Mouse (Mus musculus) retina, embryonic 14.5 days (tissue): ENCODE data around the gene Dcaf1.

ENCODE experiments used
- DNase-seq: peaks from one replicate; pipeline ENCODE4 v3.0.0-alpha.2; 2015; ENCODE audit warnings: low spot score

The Dcaf1 gene

DNA sequence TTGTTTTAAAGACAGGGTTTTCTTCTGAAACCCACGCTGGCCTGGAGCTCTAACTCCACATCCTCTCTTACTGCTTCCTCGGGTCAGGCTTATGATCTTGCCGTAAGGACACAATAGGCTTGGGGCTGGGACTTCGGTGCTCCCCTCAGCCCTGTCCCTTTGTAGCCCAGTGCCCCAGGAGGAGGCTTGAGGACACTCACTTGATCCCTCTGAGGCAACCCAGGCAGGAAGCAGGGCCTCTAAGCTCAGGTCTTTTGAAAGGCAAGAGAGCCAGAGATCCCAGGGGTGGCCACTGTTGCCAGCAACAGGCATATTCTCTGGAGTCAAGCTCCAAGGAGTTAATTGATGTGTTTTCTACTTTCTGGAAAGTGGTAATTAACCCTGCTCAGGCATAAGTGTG, 57.8 kb downstream of the Dcaf1 start:
- no peak for DNase-seq

DNA sequence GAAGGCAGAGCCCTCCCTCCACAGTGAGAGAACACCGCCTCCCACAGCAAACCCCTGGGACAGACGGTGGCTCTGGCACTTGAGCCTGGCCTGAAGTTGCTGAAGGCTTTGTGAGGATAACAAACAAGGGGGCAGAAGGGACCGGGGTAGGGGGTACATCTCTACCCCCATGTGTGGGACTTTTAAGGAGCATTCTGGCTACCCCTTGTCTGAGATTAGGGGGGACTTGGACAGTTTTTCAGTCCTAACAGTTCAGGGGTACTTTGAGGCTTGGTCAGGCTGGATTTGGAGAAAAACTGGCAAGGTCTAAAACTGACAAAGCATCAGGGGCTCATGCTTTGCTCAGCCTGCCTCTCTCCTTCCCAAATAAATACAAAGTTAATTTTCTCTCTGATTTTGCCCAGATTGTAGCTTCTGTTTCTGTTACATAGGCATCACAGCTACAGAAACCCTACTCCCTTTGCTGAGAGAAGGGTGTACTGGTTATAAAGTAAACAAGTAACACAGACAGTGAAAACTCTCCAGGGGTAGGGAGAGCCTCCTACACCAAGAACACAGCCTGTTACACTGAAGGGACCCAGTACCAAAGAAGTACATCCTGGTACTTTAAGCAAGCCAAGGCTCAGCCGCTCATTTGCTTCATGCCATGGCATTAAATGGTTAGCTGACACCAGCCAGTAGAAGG, 59.5 kb downstream of the Dcaf1 start:
- DNase-seq = no peak

DNA sequence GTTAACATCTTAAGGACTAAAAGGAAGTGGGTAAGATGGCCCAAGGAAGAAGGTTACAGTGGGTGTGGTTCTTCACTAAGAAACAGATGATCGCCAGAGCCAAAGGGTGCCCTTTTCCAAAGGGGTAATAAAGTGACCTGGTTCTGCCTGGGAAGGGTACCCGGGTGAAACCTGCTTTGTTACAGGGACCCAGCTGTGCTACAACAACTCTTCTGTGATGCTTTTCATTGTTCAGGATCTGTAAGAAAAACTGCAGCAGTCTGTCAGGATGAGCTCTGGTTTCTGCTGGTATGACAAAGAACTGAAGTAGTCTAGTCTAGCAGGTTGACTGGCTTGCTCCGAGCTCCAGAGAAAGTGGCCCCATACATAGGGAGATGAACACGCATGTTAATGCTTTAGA, 60.5 kb downstream of the Dcaf1 start:
- DNase-seq = no peak

DNA sequence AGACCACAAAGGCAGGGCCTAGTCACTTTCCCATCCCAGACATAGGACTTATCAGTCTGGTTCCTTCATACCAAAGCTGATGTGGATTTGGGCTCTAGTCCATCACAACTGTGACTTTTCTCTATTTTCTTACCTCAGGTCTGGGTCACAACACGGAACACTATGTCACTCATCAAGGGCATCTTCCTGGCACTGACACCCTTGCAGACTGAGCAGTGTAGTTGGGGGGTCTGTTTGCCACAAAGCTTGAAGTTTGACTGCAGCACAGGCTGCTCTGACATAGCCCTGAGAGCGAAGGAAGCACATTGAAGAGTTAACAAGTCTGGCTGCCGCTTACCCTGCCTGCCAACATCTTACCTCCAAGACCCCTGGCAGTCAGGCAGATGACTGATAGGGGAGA, 61.4 kb downstream of the Dcaf1 start:
- no peak for DNase-seq

DNA sequence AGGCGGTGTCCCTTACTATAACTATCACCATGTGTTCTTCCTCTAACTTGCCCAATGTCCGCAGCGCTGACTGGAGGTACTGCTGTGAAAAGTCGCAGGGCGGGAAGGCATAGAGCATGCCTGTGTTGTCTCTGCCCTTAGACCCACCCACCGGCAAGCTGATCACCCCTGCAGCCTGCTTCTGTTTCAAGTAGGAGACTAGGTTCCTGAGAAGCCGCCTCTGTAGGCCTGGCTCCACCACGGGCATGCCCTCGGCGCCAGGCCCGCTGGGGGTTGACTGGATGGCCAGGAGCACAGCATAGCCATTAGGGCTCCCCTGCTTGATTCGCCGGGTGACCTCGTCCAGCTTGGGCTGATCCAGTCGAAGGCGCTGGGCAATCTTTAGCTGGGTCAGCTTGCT, 62.6 kb downstream of the Dcaf1 start:
- peak; percentile 34 for DNase-seq

DNA sequence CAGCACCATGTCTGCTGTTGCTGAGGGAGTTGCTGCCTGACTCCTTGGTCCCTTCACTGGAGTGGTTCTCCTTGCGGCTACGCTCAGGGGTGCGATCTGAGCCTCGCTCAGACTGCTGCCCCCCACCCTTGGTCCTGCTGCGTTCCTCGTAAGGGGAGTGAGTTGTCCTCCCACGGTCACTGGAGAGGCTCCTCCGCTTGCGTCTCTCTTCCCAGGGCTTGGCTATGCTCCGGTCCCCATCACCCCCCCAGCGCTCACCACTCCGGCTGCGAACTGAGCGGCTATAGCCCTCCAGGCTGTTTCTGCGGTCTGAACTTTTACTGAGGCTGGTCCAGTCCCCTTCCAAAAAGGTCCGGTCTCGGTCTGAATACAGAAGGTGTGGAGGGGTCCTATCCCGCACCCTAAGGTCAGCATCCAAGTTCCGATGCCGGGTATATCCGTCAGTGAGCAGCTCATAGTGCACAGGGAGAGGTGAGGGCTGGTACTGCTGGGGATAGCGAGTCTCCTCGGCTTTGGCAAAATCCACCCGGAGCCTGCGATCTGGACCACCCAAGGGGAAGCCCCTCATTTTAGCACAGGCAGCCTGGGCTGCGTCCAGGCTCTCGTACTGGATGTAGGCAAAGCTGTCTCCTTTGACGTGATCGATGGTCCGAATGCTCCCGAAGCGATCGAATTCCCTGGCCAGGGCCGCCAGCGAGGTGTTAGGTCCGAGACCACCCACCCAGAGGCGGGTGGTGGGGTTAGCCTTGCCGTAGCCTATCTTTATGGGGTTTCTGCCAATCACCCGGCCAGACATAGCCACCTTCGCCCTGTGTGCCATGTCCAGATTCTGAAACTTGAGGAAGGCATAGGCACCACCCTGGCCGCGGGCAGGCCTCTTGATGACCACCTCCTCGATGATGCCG, 63.6 kb downstream of the Dcaf1 start:
- DNase-seq = peak; percentile 31

DNA sequence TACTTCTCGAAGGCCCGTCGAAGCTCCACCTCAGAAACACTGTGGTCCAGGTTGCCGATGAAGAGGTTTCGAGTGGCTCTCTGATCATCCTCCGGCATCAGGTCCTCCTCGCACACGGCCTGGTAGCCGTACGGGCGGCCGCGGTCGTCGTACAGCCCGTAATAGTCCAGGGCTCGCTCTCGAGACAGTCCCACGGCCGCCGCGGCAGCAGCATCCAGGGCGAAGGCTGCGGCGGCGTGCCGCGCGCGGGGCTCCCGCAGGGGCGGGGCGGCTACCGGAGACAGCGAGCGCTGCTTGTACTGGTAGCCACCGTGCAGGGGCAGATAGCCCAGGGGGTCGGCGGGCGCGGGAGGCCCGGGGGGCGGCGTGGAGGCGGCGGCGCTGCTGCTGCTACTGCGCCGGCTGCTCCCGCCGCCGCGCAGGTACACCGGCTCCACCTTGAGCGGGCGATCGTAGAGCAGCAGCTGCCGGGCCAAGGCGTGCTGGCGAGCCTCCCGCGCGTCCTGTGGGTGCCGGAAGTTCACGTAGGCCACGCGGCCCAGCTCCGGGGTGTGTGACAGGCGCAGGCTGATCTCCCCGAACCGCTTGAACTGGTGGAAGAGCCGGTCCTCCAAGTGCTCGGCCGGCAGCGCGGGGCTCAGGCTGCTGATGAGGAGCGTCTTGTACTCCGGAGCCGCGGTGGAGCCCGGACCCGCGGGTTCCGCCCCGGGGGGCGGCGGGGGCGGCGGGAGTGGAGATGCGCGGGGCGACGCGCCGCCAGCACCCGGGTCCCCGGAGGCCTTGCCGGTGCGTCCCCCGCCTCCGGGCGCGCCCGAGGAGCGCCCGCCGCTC, 64.4 kb downstream of the Dcaf1 start:
- peak; percentile 40 for DNase-seq

DNA sequence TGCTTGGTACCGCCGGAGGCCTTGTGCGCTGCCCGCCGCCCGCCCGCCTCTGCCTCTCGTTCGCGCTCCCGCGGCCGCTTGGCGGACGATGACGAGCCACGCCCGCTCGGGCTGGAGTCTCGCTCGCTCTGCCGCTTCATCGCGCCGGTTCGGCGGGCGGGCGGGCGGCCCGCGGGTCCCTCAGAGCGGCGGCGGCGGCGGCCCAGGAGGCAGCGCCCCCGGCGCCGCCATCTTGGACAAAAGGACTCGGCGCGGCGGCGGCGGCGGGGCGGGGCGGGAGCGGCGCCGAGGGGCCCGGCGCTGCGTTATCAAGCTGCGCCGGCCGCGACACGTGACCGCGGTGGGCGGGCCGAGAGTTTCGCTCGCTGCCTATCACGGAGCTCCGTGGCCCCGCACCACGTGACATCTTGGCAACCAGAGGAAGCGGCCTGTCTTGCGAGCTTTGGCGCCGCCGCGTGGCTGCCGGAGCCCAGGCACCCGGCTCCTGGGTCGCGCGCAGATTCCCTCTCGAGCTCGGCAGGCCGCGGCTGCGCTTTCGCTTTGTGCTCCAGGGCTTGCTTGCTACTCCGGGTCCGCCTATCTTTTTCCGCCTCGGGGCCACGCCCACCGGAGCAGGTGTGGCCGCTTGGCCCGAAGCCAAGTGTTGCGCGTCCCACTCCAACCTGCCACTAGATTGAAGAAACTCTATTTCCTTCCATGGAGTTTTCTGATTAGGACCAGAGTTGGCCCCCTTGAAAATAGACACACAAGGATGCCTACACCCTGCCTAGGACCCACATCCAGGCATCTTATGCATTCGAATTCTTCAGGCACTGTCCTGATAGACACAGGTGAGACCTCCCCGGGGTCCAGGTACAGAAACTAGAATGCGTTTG, 65.4 kb downstream of the Dcaf1 start, which contains the start of gene Rbm15b:
Rbm15b (minus strand) TSS at position 601 of the 875 bp plus-strand sequence.
- DNase-seq = peak; percentile 99

DNA sequence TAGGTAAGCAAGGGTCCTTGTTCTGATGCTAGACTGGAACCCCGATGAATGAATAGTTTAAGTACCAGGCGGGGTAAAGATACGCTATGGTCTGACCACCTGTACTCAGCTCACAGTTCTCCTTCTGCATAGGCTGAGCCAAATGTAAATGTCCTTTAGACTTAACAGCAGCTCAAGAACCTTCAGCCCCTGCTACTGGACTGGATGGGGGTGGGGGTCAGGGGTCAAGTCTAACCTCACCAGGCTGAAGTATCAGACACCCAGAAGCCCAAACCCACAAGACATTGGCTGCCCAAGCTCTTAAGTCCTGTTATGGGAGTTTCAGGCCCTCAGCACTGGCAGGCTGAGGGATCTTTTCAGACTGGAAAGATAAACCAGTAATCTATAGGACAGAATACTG, 66.7 kb downstream of the Dcaf1 start:
- no peak for DNase-seq

DNA sequence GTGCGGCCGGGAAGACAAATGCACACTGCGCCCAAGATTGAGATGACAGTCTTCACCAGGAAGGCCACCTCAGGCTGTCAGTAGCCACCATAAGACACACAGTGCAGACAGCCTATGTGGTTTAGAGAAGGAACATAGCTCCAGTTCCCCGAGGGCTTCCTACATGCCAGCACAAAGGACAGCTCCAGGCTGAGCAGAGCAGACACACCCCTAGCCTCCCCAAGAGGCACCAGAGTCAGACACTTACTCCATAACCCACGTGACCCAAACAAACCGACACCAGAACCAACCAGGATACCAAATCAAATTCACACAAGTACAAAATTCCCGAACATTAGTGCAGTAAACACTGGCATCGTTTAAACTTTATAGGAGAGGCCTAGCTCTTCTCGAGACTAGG, 67.6 kb downstream of the Dcaf1 start:
- no peak for DNase-seq

DNA sequence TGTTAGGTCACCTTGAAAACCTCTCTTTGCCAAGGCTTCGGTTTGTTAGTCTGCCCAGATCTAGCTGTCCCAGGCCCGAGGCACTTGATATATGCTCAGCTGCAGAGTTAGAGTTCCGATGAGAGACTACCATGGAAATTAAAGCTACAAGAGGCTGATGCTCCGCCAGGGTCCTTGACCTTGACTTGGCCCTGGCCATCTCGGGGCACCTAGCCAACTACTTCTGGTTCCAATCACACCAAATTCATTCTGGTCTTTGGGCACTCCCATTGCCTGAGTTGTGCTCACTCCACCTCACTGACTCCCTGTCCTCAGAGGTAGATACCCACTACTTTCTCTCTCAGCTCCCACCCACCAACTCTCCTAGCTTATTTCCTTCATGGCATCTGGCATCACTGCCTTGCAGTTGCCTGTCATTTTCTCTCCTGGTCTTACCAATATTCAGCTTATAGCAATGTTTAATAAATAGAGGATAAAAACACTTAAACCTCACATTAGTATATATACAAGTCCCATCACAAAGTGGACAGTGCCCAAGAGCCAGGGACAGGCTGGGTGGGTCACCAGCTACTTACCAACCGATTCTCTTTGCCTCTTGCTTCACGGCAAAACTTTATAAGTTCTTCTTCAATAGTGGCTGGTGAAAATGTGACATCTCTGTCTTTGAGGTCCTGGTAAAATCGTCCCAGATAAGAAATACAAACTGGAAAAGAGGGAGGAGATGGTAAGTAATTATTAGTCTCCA, 69.0 kb downstream of the Dcaf1 start:
- no peak for DNase-seq

DNA sequence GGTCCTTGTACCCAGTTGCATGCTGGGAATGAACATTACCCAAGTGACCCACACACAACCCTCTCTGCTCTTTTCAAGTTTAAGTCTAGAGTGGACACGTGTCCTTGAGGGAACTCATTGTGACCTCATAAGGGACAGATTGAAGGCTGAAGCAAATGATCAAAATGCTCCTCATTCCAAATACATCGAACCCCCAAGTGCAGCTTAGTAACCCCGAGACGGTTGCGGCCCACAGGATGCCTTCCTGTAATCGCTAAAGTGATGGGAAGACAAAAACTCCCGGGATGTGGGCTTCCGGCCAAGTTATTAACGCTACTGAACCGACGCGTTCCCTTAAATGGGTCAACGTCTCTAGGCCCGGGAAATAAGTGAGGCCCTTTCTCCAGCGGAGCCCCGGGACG, 69.7 kb downstream of the Dcaf1 start:
- peak; percentile 50 for DNase-seq

DNA sequence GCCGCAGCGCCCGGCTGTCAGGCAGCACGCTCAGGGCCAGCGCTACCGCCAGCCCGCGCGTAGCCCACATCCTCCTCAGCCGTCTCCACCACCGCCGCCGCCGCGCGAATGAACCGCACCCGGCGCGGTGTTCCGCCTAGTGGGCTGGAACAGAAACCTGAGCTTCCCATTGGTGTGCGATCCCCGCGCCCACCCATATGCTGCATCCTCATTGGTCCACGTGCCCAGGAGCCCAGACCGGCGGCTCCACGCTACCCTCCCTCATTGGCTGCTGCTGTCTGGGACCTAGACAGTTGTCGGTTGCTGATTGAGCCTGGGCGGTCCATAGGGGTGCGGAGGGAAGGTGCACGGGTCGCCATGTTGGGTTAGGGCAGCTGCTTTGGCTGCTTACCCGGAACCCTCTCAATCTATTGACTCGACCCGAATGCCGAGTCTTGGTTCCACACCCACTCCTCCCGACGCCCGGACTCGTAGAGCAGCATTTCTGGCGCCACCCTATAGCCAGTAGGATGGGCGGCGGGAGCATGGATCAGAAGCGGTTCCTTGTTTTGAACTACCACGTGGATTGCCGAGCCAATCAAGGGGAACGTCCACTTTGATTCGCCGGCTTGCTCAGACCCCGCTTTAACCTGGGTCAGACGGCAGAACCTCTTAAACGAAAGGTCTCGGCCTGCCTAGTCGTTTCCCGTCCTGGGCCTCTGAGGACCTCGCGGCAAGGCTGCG, 70.3 kb downstream of the Dcaf1 start, which contains the start of gene Manf:
Manf (minus strand) TSS at position 151 of the 723 bp plus-strand sequence.
- peak; percentile 98 for DNase-seq

DNA sequence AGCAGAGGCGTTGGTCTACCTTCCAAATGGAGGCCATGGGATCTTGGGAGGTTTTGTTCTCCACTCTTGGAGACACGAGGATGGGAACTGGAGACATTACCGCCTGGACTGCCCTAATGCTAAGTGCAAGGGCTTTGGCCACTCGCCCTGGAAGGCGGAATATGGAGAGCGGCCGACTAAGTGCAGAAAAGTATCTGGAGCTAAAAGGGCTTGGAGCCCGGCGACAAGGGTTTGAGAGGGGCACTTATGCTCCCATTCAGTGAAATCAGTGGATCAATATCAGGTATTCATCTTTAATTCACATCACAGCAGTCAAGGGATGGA, 70.8 kb downstream of the Dcaf1 start:
- DNase-seq = no peak

DNA sequence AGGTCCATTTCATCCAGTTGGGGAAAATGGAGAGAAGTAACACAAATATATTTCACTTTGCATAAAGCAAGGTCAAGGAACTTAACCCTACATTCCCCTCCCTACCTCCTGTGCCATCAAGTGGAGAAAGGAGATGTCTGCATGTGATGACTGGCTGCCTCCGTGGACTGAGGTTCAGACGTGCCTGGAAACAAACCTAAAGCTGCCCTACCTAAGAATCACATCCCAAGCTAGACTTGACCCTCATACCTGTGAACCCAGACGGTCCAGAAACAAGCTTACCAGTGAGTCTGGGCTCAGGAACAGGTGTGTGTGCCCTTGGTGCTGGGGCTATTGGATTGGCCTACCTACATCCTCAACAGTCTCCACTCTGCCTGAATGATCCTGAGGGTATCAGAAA, 71.7 kb downstream of the Dcaf1 start:
- DNase-seq = no peak

DNA sequence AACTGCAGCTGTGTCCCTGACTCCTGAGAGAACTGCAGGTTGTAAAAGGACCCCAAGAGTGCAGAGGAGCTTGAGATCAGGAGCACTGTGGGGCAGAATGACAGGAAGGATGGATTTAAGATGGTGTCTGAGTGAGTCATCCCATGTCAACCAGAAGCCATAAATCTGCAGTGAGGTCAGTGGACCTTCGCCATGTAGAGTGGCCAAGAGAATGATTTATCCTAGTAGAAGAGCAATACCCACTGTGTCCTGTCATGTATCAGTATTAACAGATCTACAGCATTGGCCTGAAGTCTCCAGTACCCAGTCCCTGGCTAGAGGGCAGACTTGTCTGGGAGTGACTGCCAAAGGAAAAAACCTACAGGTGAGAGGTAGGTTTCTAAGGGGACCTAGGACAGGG, 77.2 kb downstream of the Dcaf1 start:
- DNase-seq = no peak

DNA sequence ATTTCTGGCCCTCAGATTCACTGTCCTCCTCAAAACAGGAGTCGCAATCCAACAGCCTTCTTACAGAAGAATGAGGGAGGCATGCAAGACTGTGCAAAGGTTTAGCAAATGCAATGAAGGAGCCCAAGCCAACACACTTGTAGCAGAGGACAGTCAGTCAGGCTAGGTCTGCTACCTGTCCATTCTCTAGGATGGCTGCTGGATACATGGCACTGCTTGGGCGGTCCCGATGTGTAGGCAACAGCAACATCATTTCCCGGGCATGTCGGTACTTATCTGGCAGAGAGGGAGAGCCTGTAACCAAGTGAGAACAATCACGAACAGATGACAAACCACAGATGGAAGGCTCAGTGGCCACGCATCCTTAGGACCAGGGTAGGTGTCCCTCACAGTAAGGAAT, 79.9 kb downstream of the Dcaf1 start:
- DNase-seq = no peak

DNA sequence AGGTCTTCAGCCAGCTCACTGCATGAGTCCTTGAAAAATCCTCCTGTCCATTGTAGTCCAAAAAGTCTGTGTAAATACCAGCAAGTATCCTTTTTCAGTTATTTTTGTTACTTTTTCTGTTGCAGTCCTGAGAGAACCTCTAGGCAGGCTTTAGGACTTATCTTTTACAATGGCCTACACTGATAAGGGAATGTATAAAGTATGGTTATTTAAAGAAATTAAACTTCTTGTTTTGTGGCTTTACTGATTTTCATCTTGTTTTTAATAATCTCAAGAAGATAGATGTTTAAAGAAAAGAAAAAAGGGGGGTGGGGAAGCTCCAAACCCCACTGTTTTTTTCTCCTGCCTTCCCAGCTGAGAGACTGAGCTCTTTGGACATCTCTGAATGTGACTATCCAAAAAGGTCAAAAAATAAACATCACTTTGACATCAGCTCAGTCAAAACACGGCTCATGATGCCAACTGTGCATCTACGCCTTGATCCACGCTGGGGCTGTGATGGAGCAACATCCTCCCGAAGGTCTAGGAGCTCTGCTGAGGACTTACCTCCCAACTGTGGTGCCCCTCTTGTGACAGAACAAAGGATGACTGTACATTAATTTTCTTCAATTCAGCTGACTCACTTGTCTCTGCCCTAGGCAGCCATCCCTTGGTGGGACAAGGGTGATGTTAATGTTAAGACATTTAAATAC, 81.6 kb downstream of the Dcaf1 start:
- no peak for DNase-seq

DNA sequence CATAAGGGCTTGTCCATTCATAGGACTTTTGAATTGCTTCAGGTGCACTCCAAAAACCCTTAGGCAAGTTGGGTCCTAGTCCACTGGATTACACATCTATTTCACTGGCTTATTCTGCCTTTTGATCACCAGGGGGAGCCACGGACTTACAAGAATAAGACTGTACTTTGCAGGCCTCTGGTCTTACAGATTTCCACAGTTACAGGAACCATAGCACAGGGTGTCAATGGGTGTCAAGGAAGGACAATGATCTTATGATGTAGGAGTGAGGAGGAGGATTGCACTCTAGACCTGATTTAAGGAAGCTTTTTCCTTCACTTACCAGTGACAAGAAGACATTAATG, 82.1 kb downstream of the Dcaf1 start:
- peak; percentile 78 for DNase-seq

DNA sequence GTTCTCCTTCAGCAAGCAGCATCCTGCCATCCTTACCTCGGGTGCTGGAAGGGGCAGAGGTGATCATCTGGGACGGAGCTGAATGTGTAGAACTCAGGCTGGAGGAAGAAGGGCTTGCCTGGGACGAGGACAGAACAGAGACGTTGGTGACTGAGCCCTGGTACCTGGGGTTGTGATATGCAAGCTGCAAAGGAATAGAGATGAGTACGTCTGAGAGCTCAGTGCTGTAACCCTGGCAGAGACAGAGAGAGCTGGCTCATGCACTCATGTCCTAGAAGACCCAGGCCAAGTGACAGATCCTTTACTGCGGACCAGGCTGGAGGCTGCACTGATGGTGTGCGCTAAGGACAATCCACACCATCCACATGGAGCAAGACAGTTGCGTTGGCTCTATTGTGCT, 84.9 kb downstream of the Dcaf1 start:
- DNase-seq = no peak
